Mouse (Mus musculus) thymus, adult 2 months (tissue): ENCODE data around the gene Naxd. TPM values are rescaled to one million over a fixed set of nuclear protein-coding genes. Genes with fewer than 3 reads are reported as not detected.

ENCODE experiments used
- DNase-seq: peaks from one replicate; pipeline ENCODE4 v3.0.0; 2021
- H3K27ac ChIP-seq: fragments of 200-500 bp; 2 replicates; pipeline ENCODE4 v1.5.1; 2012; ENCODE audit warnings: low read length, control low read depth; ENCODE audit not compliant: control insufficient read depth, insufficient read depth
- H3K27me3 ChIP-seq: fragments of 200-500 bp; 2 replicates; pipeline ENCODE4 v1.6.1; 2012; ENCODE audit warnings: mild to moderate bottlenecking, low read length, moderate library complexity, mixed read lengths; ENCODE audit not compliant: control insufficient read depth, insufficient read depth
- H3K36me3 ChIP-seq: fragments of 200-500 bp; 2 replicates; pipeline ENCODE4 v1.6.1; 2012; ENCODE audit warnings: mild to moderate bottlenecking, low read length, moderate library complexity; ENCODE audit not compliant: control insufficient read depth, insufficient read depth
- H3K4me1 ChIP-seq: fragments of 200-500 bp; replicated peaks from 2 replicates; pipeline ENCODE4 v1.6.1; 2012; ENCODE audit warnings: low read length; ENCODE audit not compliant: control insufficient read depth, insufficient read depth
- H3K4me3 ChIP-seq: fragments of 200-500 bp; 2 replicates; pipeline ENCODE4 v1.5.1; 2012; ENCODE audit warnings: mild to moderate bottlenecking, low read length, control low read depth, moderate library complexity; ENCODE audit not compliant: control insufficient read depth, insufficient read depth
- CTCF ChIP-seq: fragments of 200-500 bp; IDR thresholded peaks from 2 replicates; pipeline ENCODE4 v1.5.1; 2012; ENCODE audit warnings: mild to moderate bottlenecking, control low read depth, low read length, moderate library complexity, borderline replicate concordance; ENCODE audit not compliant: control insufficient read depth, poor library complexity, insufficient read depth; ENCODE audit errors: extremely low read depth
- POLR2A ChIP-seq: fragments of 200-500 bp; IDR thresholded peaks from 2 replicates; pipeline ENCODE4 v1.6.1; 2012; ENCODE audit warnings: mild to moderate bottlenecking, low read length, control low read depth, moderate library complexity; ENCODE audit not compliant: control insufficient read depth, poor library complexity, insufficient read depth; ENCODE audit errors: extremely low read depth
- WGBS: fragments of 180-500 bp; shearing (Covaris S2); methylation state at CpG from one replicate; pipeline ENCODE4 v1.1.7; 2018; 5-methylcytosine and 5-hydroxymethylcytosine counted together
- polyA plus RNA-seq: library from polyadenylated mRNA; depleted of rRNA; stranded (reverse); fragments of >200 nt; gene quantifications from 2 replicates; pipeline ENCODE4 v1.2.3, GENCODE M21; 2012

Naxd gene
- polyA plus RNA-seq, 1 experiment: 168 TPM

GRCm38 (mm10) chr8:11512711-11513110, 15.4 kb downstream of the Naxd start:
- DNase-seq: no peak
- H3K4me1 ChIP-seq: no peaks in the 10 kb centered on the region

GRCm38 (mm10) chr8:11513247-11513646, 15.9 kb downstream of the Naxd start:
- Histone ChIP-seq H3K27ac (no peak overlapping the region), H3K36me3 (peaks cover 48% of the 10 kb centered on the region), H3K4me1 (no peaks in the 10 kb centered on the region), H3K4me3 (no peak overlapping the region), H3K27me3 (no peaks in the 10 kb centered on the region)
- no peak for TF ChIP-seq POLR2A
- TF ChIP-seq CTCF: no peak
- WGBS: 95% methylated on average over 5 of the region's 5 CpGs
- no peak for DNase-seq

More at GRCm38 (mm10) chr8:11512711-11513110, 15.4 kb downstream of the Naxd start:
- no peak overlapping the region for H3K4me3 ChIP-seq
- H3K27ac ChIP-seq: no peak overlapping the region
- no peak for TF ChIP-seq CTCF
- no peak for TF ChIP-seq POLR2A
- peaks cover 52% of the 10 kb centered on the region for H3K36me3 ChIP-seq
- 92% methylated on average over 9 of the region's 9 CpGs for WGBS
- no peaks in the 10 kb centered on the region for H3K27me3 ChIP-seq

- H3K27me3 ChIP-seq: no peaks in the 10 kb centered on the region
- no peak overlapping the region for H3K27ac ChIP-seq
- no peaks in the 10 kb centered on the region for H3K4me1 ChIP-seq
- no peak for TF ChIP-seq CTCF
- no peak for TF ChIP-seq POLR2A
- 98% methylated on average over 9 of the region's 9 CpGs for WGBS
- no peak overlapping the region for H3K4me3 ChIP-seq
- DNase-seq: no peak
- peaks cover 26% of the 10 kb centered on the region for H3K36me3 ChIP-seq
These were observed 19.0 kb downstream of the Naxd start for GRCm38 (mm10) chr8:11516292-11516691.

GRCm38 (mm10) chr8:11517366-11518055, 20.2 kb downstream of the Naxd start:
- H3K4me3 ChIP-seq: no peak overlapping the region
- no peak for DNase-seq
- no peaks in the 10 kb centered on the region for H3K4me1 ChIP-seq
- TF ChIP-seq CTCF (no peak), POLR2A (no peak)
- H3K36me3 ChIP-seq: peaks cover 14% of the 10 kb centered on the region
- WGBS: 92% methylated on average over 16 of the region's 16 CpGs
- no peak overlapping the region for H3K27ac ChIP-seq
- H3K27me3 ChIP-seq: no peaks in the 10 kb centered on the region

GRCm38 (mm10) chr8:11518056-11518396, 20.7 kb downstream of the Naxd start:
- Histone ChIP-seq H3K4me3 (no peak overlapping the region), H3K27me3 (no peaks in the 10 kb centered on the region), H3K36me3 (peaks cover 9% of the 10 kb centered on the region), H3K27ac (no peak overlapping the region), H3K4me1 (no peaks in the 10 kb centered on the region)
- DNase-seq: no peak
- TF ChIP-seq CTCF: no peak
- TF ChIP-seq POLR2A: no peak
- 91% methylated on average over 6 of the region's 6 CpGs for WGBS

- TF ChIP-seq POLR2A: no peak
- no peak for TF ChIP-seq CTCF
- Histone ChIP-seq H3K36me3 (peaks cover 3% of the 10 kb centered on the region), H3K4me3 (no peak overlapping the region), H3K4me1 (no peaks in the 10 kb centered on the region), H3K27me3 (no peaks in the 10 kb centered on the region), H3K27ac (no peak overlapping the region)
- WGBS: 92% methylated on average over 11 of the region's 11 CpGs
- DNase-seq: no peak
These were observed 21.4 kb downstream of the Naxd start for GRCm38 (mm10) chr8:11518676-11519075.
